Mouse (Mus musculus) ES-Bruce4 (cell line): ENCODE results near the gene Soat1.

Source experiments
- CTCF ChIP-seq: IDR thresholded peaks from one replicate; pipeline ENCODE4 v1.8.1; 2011; ENCODE audit warnings: low read depth, low read length
- POLR2A ChIP-seq: IDR thresholded peaks from one replicate; pipeline ENCODE4 v1.8.1; 2011; ENCODE audit warnings: low read length; ENCODE audit not compliant: insufficient read depth

GRCm38 (mm10) chr1:156418170-156418569 is 56.0 kb downstream of the Soat1 start:
- TF ChIP-seq POLR2A, result no peak
- TF ChIP-seq CTCF, result peak; percentile 10
